Mouse (Mus musculus) neural tube, embryonic 12.5 days (tissue): ENCODE measurements around the gene Carns1. TPM values are rescaled to one million over a fixed set of nuclear protein-coding genes. Genes with fewer than 3 reads are reported as not detected.

Experiments
- ATAC-seq: fragments of 200-750 bp; cut with Nextera tagmentation; 2 replicates; pipeline ENCODE4 v1.8.0; 2017; ENCODE audit warnings: low read depth, mild to moderate bottlenecking, moderate TSS enrichment, moderate library complexity; ENCODE audit not compliant: low FRiP score
- H3K27ac ChIP-seq: fragments of 300-500 bp; sonication (generic); 2 replicates; pipeline ENCODE4 v1.5.1; 2016
- H3K27me3 ChIP-seq: fragments of 300-500 bp; sonication (generic); replicated peaks from 2 replicates; pipeline ENCODE4 v1.6.1; 2016; ENCODE audit warnings: mild to moderate bottlenecking
- H3K36me3 ChIP-seq: fragments of 300-500 bp; sonication (generic); 2 replicates; pipeline ENCODE4 v1.6.1; 2016; ENCODE audit warnings: mild to moderate bottlenecking
- H3K4me1 ChIP-seq: fragments of 300-500 bp; sonication (generic); 2 replicates; pipeline ENCODE4 v1.6.1; 2016
- H3K4me2 ChIP-seq: fragments of 300-500 bp; sonication (generic); replicated peaks from 2 replicates; pipeline ENCODE4 v1.6.1; 2016; ENCODE audit warnings: mild to moderate bottlenecking
- H3K4me3 ChIP-seq: fragments of 300-500 bp; sonication (generic); 2 replicates; pipeline ENCODE4 v1.5.1; 2016
- H3K9ac ChIP-seq: fragments of 300-500 bp; sonication (generic); 2 replicates; pipeline ENCODE4 v1.6.1; 2016; ENCODE audit warnings: mild to moderate bottlenecking
- H3K9me3 ChIP-seq: fragments of 300-500 bp; sonication (generic); 2 replicates; pipeline ENCODE4 v1.6.1; 2016; ENCODE audit warnings: mild to moderate bottlenecking
- WGBS: fragments of 180-500 bp; shearing (Covaris S2); methylation state at CpG from one replicate; pipeline ENCODE4 v1.1.7; 2016; 5-methylcytosine and 5-hydroxymethylcytosine counted together
- polyA plus RNA-seq: library from polyadenylated mRNA; unstranded; fragments of >200 nt; fragmentation: Nextera tagmentation; extraction: Ambion mirVana; gene quantifications from 2 replicates; pipeline ENCODE4 v1.2.1, GENCODE M21; 2016

Carns1 gene
- polyA plus RNA-seq, 1 experiment from 2014 or later = 4.8 TPM

DNA sequence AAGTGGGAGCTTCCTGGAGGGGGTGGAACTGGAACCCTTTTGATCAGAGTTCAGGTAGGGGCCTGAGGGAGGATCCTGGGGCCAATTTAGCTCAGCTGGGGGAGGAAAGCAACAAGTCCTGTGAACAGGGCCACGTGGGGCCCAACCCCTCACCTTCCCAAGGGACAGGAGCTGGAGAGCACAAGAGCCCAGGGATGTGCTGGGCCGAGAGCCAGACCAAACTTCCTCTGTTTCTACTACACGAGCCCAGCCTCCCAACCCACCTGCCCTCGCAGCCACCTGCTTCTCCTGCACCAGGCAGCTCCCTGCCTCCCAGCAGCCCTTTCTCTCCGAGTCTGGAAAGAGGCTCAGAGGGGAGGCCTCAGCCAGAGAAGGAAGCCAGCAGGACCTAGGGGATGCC lies 21.3 kb upstream of the Carns1 start:
- Histone ChIP-seq H3K4me1 (peaks cover 31% of the 10 kb centered on the region), H3K36me3 (peaks cover 50% of the 10 kb centered on the region), H3K4me3 (no peak overlapping the region), H3K27ac (no peak overlapping the region), H3K4me2 (no peak overlapping the region), H3K9me3 (no peaks in the 10 kb centered on the region), H3K27me3 (no peaks in the 10 kb centered on the region), H3K9ac (no peak overlapping the region)
- no peak for ATAC-seq
- 38% methylated on average over 5 of the region's 5 CpGs for WGBS

DNA sequence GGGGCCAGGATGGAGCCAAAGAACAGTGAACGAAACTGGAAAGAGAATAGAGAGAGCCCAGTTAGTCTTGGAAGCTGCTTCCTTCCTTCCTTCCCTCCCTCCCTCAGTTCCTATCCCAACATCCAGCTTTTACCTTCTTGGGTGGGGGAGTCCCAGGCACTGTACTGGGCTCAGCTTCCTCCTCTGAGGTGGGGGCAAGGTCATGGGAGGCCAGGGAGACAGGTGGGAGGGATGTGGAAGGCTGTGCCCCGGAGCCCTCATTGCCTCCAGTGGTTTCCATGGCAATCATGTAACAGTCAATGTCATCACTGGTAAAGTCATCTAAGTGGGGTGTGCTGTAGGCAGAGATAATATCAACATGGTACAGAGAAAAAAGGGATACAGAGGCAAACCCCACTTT lies 20.8 kb upstream of the Carns1 start:
- no peaks in the 10 kb centered on the region for H3K9me3 ChIP-seq
- no peak overlapping the region for H3K4me2 ChIP-seq
- ATAC-seq = no peak
- H3K36me3 ChIP-seq = peaks cover 50% of the 10 kb centered on the region
- no peak overlapping the region for H3K27ac ChIP-seq
- H3K27me3 ChIP-seq = no peaks in the 10 kb centered on the region
- no peak overlapping the region for H3K4me3 ChIP-seq
- 67% methylated on average over 2 of the region's 2 CpGs for WGBS
- H3K4me1 ChIP-seq = peaks cover 33% of the 10 kb centered on the region
- no peak overlapping the region for H3K9ac ChIP-seq

DNA sequence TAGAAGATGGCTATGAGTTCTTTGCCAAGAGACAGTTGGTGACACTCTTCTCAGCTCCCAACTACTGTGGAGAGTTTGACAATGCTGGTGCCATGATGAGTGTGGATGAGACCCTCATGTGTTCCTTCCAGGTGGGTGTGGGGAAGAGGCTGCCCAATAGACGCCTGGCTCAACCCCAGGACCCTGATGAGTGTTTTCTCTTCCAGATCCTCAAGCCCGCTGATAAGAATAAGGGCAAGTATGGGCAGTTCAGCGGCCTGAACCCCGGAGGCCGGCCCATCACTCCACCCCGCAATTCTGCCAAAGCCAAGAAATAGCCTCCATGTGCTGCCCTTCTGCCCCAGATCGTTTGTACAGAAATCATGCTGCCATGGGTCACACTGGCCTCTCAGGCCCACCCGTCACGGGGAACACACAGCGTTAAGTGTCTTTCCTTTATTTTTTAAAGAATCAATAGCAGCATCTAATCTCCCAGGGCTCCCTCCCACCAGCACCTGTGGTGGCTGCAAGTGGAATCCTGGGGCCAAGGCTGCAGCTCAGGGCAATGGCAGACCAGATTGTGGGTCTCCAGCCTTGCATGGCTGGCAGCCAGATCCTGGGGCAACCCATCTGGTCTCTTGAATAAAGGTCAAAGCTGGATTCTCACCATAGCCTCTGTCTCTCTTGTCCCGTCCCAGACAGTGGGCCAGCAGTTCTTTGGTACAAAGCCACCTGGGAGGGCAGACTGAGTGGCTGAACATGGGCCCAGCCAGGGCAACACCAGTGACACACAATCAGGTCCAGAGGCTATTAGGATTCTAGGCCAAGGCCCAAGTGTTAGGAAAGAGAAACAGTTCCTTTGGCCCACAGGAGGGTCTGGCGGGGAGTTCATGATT lies 19.7 kb upstream of the Carns1 start:
- WGBS = 78% methylated on average over 12 of the region's 12 CpGs
- Histone ChIP-seq H3K27me3 (no peaks in the 10 kb centered on the region), H3K27ac (no peak overlapping the region), H3K9me3 (no peaks in the 10 kb centered on the region), H3K4me1 (peaks cover 22% of the 10 kb centered on the region), H3K4me2 (no peak overlapping the region), H3K9ac (no peak overlapping the region), H3K36me3 (peaks cover 50% of the 10 kb centered on the region), H3K4me3 (no peak overlapping the region)
- ATAC-seq = no peak

DNA sequence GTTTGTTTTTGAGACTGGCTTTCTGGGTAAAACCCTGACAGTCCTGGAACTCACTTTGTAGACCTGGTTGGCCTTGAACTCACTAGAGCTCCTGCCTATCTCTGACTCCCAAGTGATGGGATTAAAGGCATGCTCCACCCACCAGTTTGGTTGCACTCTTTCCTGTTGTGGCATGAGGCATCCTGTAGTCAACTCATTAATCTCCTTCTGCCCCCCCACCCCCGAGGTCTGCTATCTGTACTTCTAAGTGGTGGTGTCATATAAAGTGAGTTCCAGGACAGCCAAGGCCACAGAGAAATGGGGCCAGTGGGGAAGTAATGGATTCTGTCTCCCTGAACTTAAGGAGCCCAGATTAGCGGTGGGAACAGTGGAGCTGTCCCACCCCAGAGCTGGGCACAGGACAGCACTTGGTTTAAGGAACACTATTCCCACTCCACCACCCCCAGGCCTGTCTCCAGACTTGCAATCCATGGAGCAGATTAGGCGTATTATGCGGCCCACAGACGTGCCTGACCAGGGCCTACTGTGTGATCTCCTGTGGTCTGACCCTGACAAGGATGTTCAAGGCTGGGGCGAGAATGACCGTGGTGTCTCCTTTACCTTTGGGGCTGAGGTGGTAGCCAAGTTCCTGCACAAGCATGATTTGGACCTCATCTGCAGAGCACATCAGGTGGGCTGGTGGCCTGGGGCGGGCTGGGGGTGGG lies 18.9 kb upstream of the Carns1 start:
- Histone ChIP-seq H3K9me3 (no peaks in the 10 kb centered on the region), H3K4me3 (no peak overlapping the region), H3K4me2 (peak overlapping the region; percentile 95; the same call in 1 of the 2 replicates), H3K27me3 (no peaks in the 10 kb centered on the region; the same call in 1 of the 2 replicates), H3K27ac (no peak overlapping the region), H3K9ac (no peak overlapping the region), H3K36me3 (peaks cover 48% of the 10 kb centered on the region), H3K4me1 (peaks cover 22% of the 10 kb centered on the region)
- WGBS = 91% methylated on average over 8 of the region's 8 CpGs
- no peak for ATAC-seq

DNA sequence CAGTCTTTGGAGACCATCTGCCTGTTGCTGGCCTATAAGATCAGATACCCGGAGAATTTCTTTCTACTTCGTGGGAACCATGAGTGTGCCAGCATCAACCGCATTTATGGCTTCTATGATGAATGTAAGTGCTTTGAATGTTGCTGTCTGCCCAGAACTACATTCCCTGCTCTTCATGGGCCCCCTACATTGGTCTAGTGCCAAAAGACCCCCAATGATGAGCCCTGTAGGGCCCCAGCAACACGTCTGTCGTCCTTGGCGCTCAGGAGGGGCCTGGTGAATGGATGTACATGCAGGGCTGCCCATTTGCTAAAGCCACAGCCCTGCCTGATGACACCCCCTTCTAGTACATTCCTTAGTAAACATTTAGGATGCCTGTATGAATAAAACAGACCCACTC lies 17.9 kb upstream of the Carns1 start:
- Histone ChIP-seq H3K27ac (no peak overlapping the region), H3K4me2 (peak overlapping the region; percentile 95), H3K4me1 (peaks cover 22% of the 10 kb centered on the region), H3K9ac (peak overlapping the region; percentile 98), H3K9me3 (no peaks in the 10 kb centered on the region), H3K4me3 (peak overlapping the region; percentile 96), H3K36me3 (peaks cover 48% of the 10 kb centered on the region), H3K27me3 (no peaks in the 10 kb centered on the region; the same call in 1 of the 2 replicates)
- no peak for ATAC-seq
- 68% methylated on average over 6 of the region's 6 CpGs for WGBS

DNA sequence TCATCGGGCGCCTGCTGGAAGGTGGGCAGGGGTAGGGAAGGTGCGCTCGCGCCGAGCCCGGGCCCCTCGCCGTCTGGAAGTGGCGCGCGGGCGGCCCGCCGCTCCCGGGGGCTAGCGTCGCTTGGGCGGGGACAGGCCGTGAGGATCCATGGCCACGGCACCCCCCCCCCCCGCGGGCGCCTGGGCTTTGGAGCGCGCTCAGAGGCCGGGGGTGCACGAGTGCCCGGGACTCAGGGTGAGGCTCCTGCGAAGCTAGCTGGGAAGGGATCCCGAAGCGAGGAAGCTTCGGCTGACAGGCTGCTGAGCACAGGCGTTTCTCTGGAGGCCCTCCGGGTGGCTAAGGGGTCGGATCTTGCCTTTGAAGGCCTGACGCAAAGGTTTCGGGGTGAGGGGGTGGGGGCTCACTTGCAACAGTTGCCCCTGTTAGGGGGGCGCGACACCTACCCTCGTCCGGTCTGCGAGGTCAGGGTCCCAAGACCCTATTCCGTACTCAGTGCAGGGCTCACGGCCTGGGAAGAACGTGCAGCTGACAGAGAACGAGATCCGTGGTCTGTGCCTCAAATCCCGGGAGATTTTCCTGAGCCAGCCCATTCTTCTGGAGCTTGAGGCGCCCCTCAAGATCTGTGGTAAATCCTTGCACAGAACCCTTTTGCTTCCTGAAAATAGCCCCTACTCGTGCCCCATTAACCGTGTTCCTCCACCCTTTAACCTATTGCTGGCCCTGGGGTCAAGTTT lies 17.1 kb upstream of the Carns1 start:
- under 1% methylated on average over 51 of the region's 52 CpGs for WGBS
- H3K4me3 ChIP-seq = peak overlapping the region; percentile 96
- peak; percentile 73 for ATAC-seq
- H3K4me2 ChIP-seq = peak overlapping the region; percentile 95
- H3K4me1 ChIP-seq = peaks cover 22% of the 10 kb centered on the region
- H3K27me3 ChIP-seq = no peaks in the 10 kb centered on the region; the same call in 1 of the 2 replicates
- peak overlapping the region; percentile 73 for H3K27ac ChIP-seq
- H3K36me3 ChIP-seq = peaks cover 43% of the 10 kb centered on the region
- no peaks in the 10 kb centered on the region for H3K9me3 ChIP-seq
- peak overlapping the region; percentile 98 for H3K9ac ChIP-seq

DNA sequence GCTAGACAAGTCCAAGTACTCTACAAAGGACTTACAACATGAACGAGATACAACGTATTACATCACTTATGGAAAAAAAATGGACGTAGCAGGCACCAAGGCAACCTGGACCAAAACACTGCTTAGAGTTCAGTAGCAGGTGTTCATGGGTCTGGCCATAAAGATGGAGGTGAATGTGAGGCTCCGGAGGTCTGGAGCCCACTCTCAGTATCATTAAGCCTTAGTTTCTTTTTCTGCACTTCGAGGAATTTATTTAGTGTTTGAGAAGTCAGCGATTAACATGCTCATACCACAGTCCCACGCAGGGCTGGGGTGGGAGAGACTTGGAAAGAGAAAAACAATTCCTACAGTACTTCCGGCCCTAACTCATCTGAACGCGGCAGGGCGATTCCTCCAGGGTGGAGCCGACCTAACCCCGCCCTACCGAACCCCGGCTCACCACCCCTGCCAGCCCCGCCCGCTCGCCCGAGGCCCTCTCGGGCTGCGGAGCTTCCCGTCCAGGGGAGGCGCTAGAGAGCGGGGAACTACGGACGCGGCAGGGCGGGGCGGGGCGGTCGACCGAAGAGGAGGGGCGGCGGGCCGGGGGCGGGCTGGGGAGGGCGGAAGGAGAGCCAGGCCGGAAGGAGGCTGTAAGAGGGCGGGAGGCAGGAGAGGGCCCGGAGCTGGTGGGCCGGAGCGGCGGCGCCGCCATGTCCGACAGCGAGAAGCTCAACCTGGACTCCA lies 16.4 kb upstream of the Carns1 start, which contains the start of gene Ppp1ca:
Ppp1ca (plus strand) TSS at position 538 of the 723 bp plus-strand sequence.
- Histone ChIP-seq H3K27ac (peak within 1 kb of the TSS; percentile 73), H3K9ac (peak within 1 kb of the TSS; percentile 98), H3K9me3 (no peaks in the 10 kb centered on the region), H3K4me1 (peaks cover 20% of the 10 kb centered on the region), H3K27me3 (no peaks in the 10 kb centered on the region; the same call in 1 of the 2 replicates), H3K4me3 (peak within 1 kb of the TSS; percentile 96), H3K4me2 (peak within 1 kb of the TSS; percentile 95), H3K36me3 (peaks cover 36% of the 10 kb centered on the region)
- ATAC-seq = peak; percentile 94
- 7% methylated on average over 47 of the region's 47 CpGs for WGBS

DNA sequence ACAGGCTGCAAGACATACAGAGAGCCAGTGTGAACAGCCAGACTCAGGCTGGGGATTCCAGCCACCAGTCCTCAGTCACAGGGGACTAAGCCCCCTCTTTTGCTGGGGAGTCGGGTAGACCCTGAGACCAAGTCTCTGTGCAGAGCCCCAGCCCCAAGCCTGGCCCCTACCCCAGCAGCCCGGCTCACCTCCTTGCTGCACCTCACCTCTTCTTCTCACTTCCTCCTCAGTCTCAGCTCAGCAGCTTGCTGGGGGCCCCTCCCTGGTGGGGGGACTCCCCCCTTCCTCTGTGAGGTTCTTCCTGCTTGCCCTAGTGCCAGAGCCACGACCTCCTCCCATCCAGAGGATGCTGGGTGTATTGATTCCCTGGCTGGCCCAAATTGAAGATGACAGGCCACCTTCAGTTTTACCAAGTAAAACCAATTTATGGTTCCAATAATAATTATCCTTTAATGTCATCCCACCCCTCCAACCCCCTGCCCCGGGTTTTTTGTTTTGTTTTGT lies 15.6 kb upstream of the Carns1 start, which contains the start of gene Tbc1d10c:
Tbc1d10c (minus strand) TSS at position 454 of the 504 bp plus-strand sequence.
- Histone ChIP-seq H3K36me3 (peaks cover 28% of the 10 kb centered on the region), H3K4me1 (peaks cover 15% of the 10 kb centered on the region), H3K4me3 (peak within 1 kb of the TSS; percentile 96), H3K27ac (peak within 1 kb of the TSS; percentile 73), H3K4me2 (peak within 1 kb of the TSS; percentile 95), H3K9ac (peak within 1 kb of the TSS; percentile 98), H3K27me3 (no peaks in the 10 kb centered on the region; the same call in 1 of the 2 replicates), H3K9me3 (no peaks in the 10 kb centered on the region)
- no peak for ATAC-seq
- 67% methylated on average over 4 of the region's 4 CpGs for WGBS

DNA sequence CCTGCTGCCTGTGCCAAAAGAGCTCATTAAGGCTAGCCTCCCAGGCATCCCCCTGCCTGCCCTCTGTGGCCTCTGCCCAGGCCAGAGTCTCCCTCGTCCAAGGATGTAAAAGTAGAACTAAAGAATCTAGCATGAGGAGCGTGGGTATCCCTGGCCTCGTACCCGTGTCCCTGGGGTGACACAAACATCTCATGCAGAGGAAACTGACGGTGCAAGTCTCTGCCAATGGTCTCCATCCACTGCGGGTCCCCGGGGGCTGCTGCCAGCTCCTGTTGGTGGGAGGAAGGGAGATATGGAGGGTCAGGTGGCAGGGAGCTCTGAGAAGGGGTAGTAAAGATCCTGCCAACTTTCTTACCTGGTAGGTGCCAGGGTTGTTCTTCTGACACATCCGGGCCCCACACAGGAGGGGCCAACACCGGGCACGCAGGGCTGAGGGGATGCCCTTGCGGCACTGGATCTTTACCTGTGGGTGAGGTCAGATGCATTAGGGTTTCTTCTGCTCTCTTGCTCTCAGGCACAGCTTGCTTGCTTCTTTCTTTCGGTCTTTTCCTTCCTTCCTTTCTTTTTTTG lies 13.9 kb upstream of the Carns1 start:
- no peak overlapping the region for H3K27ac ChIP-seq
- H3K4me2 ChIP-seq = no peak overlapping the region
- H3K4me1 ChIP-seq = peaks cover 19% of the 10 kb centered on the region
- no peaks in the 10 kb centered on the region; the same call in 1 of the 2 replicates for H3K27me3 ChIP-seq
- H3K36me3 ChIP-seq = peaks cover 11% of the 10 kb centered on the region
- H3K9me3 ChIP-seq = no peaks in the 10 kb centered on the region
- WGBS = 80% methylated on average over 12 of the region's 12 CpGs
- H3K9ac ChIP-seq = no peak overlapping the region
- H3K4me3 ChIP-seq = no peak overlapping the region
- no peak for ATAC-seq

DNA sequence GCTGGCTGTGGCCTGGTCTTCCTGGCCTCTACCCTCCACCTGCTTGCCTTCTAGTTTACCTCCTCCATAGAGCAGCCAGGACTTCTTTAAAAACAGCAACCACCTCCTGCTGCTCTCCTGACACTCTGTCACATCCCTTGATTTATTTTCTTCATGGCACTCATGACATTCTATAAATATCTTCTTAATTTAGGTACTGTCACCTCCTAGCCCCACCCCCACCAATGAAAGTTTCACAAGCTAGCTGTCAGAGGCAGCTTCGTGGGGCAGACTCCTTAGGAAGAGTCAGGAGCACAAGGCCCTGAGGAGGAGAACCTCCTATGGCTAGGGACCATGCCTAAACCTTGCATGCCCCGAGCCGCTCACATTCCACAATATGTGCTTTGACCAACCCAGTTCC lies 12.0 kb upstream of the Carns1 start:
- Histone ChIP-seq H3K4me3 (no peak overlapping the region), H3K36me3 (no peaks in the 10 kb centered on the region), H3K4me2 (no peak overlapping the region), H3K4me1 (peaks cover 8% of the 10 kb centered on the region; the same call in 1 of the 2 replicates), H3K9ac (no peak overlapping the region), H3K9me3 (no peaks in the 10 kb centered on the region), H3K27ac (no peak overlapping the region), H3K27me3 (no peaks in the 10 kb centered on the region; the same call in 1 of the 2 replicates)
- 78% methylated on average over 3 of the region's 3 CpGs for WGBS
- no peak for ATAC-seq
